Mouse (Mus musculus) lung, postnatal 4 days (tissue): Measurements from ENCODE around the gene Pnp2.
A peak's percentile ranks its signal among the peaks of the same experiment; 100 is the strongest.
"Not testable (repeated sequence)": the region's sequence is repeated elsewhere in the genome, so short reads cannot be mapped to it uniquely, and the experiment has no call there.

ENCODE experiments used
- DNase-seq, 2 experiments: peaks; one replicate each; pipeline ENCODE4 v3.0.0; 2021

Gene Pnp2

GRCm38 (mm10) chr14:50955942-50956508 lies at the start of gene Pnp2:
Gene Pnp2, plus strand, starts transcription at chr14:50955992.
- peak; percentile 75 to 77 for DNase-seq

GRCm38 (mm10) chr14:50908126-50908525 lies 47.7 kb upstream of the Pnp2 start:
- DNase-seq: no peak

GRCm38 (mm10) chr14:50911356-50911755 lies 44.4 kb upstream of the Pnp2 start:
- DNase-seq: no peak

- DNase-seq: not testable (repeated sequence)
Observed at GRCm38 (mm10) chr14:50923437-50923836, 32.4 kb upstream of the Pnp2 start.

- peak; percentile 97 to 98 for DNase-seq
Observed at GRCm38 (mm10) chr14:50924281-50925064, 31.3 kb upstream of the Pnp2 start, which contains the start of the genes Osgep and Apex1. Gene Osgep, minus strand, starts transcription at chr14:50924893. Gene Apex1, plus strand, starts transcription at chr14:50924968.

- DNase-seq: peak in 1 of 2 experiments; percentile 28
Observed at GRCm38 (mm10) chr14:50925111-50925920, 30.5 kb upstream of the Pnp2 start.

- DNase-seq: no peak
Observed at GRCm38 (mm10) chr14:50927366-50927765, 28.4 kb upstream of the Pnp2 start.

GRCm38 (mm10) chr14:50929951-50930350 lies 25.8 kb upstream of the Pnp2 start:
- DNase-seq: peak in 1 of 2 experiments; percentile 18

GRCm38 (mm10) chr14:50930377-50930753 lies 25.4 kb upstream of the Pnp2 start:
- DNase-seq: peak in 1 of 2 experiments; percentile 71

- peak; percentile 99 to 100 for DNase-seq
Observed at GRCm38 (mm10) chr14:50930754-50931492, 24.9 kb upstream of the Pnp2 start, which contains the start of the genes Pip4p1 and Pnp. Gene Pip4p1, minus strand, starts transcription at chr14:50930856. Gene Pnp, plus strand, starts transcription at chr14:50931082.

GRCm38 (mm10) chr14:50931493-50932020 lies 24.2 kb upstream of the Pnp2 start:
- DNase-seq: no peak

- no peak for DNase-seq
Observed at GRCm38 (mm10) chr14:50936649-50937048, 19.1 kb upstream of the Pnp2 start.

GRCm38 (mm10) chr14:50938119-50938908 lies 17.5 kb upstream of the Pnp2 start:
- DNase-seq: no peak

- DNase-seq: no peak
Observed at GRCm38 (mm10) chr14:50938940-50939339, 16.9 kb upstream of the Pnp2 start.

GRCm38 (mm10) chr14:50943932-50944667 lies 11.7 kb upstream of the Pnp2 start, which contains the start of gene Gm49342:
Gene Gm49342, plus strand, starts transcription at chr14:50944517.
- peak; percentile 96 to 97 for DNase-seq

- DNase-seq: not testable (repeated sequence)
Observed at GRCm38 (mm10) chr14:50944668-50945033, 11.1 kb upstream of the Pnp2 start.

GRCm38 (mm10) chr14:50945081-50945480 lies 10.7 kb upstream of the Pnp2 start:
- not testable (repeated sequence) for DNase-seq

- DNase-seq: not testable (repeated sequence)
Observed at GRCm38 (mm10) chr14:50945526-50945925, 10.3 kb upstream of the Pnp2 start.

GRCm38 (mm10) chr14:50955487-50955886 lies 305 bp upstream of the Pnp2 start:
- no peak for DNase-seq

- not testable (repeated sequence) for DNase-seq
Observed at GRCm38 (mm10) chr14:50956724-50957123, 932 bp downstream of the Pnp2 start.
